Mouse (Mus musculus): ENCODE measurements around the gene Prpsap1. TPM values are rescaled to one million over a fixed set of nuclear protein-coding genes. Genes with fewer than 3 reads are reported as not detected.

Prpsap1 gene
- 47.6 and 47.9 TPM in 2 replicates for polyA plus RNA-seq (2015; fragmentation: Nextera tagmentation; extraction: Ambion mirVana)

- peaks cover 14% of the 10 kb centered on the region for H3K4me1 ChIP-seq (ENCODE audit: control insufficient read depth, low read depth, low read length)
- no peak within 1 kb of the TSS for H3K4me2 ChIP-seq (ENCODE audit: low read depth, low read length)
- H3K4me3 ChIP-seq (ENCODE audit: low read depth, low read length): no peak within 1 kb of the TSS
- H3K27ac ChIP-seq (ENCODE audit: low read length): no peak within 1 kb of the TSS
- H3K36me3 ChIP-seq (ENCODE audit: control insufficient read depth, insufficient read depth): no peaks in the 10 kb centered on the region
- ATAC-seq (ENCODE audit: low read depth): no peak
- no peak within 1 kb of the TSS for H3K9ac ChIP-seq (ENCODE audit: low read depth, low read length)
- 21% methylated on average over 4 of the region's 4 CpGs for WGBS (ENCODE audit: insufficient replicate concordance)
- no peaks in the 10 kb centered on the region for H3K27me3 ChIP-seq (ENCODE audit: control insufficient read depth, insufficient read depth, low read depth, low read length)
- no peaks in the 10 kb centered on the region for H3K9me3 ChIP-seq (replicated peaks; ENCODE audit: control insufficient read depth, low read length)
These were observed at the start of gene Prpsap1 for GRCm38 (mm10) chr11:116493795-116494252. Gene Prpsap1, minus strand, starts transcription at chr11:116494202.

GRCm38 (mm10) chr11:116543110-116543509 is 49.1 kb upstream of the Prpsap1 start:
- Histone ChIP-seq H3K4me3 (ENCODE audit: low read depth, low read length) (no peak overlapping the region), H3K36me3 (ENCODE audit: control insufficient read depth, insufficient read depth) (peaks cover 93% of the 10 kb centered on the region), H3K27ac (ENCODE audit: low read length) (no peak overlapping the region), H3K9me3 (replicated peaks; ENCODE audit: control insufficient read depth, low read length) (no peaks in the 10 kb centered on the region), H3K4me2 (ENCODE audit: low read depth, low read length) (no peak overlapping the region), H3K4me1 (ENCODE audit: control insufficient read depth, low read depth, low read length) (peaks cover 11% of the 10 kb centered on the region), H3K27me3 (ENCODE audit: control insufficient read depth, insufficient read depth, low read depth, low read length) (no peaks in the 10 kb centered on the region), H3K9ac (ENCODE audit: low read depth, low read length) (no peak overlapping the region)
- 73% methylated on average over 4 of the region's 4 CpGs for WGBS (ENCODE audit: insufficient replicate concordance)
- ATAC-seq (ENCODE audit: low read depth): peak; percentile 26; the same call in 1 of the 2 replicates

DNA sequence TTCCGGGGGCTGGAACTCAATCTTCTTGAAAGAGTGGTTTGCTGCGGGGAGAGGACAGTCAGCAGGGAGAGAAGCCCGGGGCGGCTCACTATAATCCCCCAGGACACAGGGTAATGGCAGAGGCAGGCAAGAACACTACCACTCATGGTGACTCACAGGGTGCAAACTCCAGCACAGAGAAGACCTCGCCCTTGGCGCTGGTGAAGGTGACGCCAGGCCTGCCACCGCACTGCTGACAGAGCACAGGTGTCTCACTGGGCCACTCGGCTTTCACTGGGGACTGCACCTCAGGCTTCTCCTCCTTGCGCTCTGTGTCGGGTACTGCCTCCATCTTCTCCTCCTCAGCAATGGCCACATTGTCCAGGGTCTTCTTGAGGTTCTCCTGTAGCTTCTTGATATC is 47.2 kb upstream of the Prpsap1 start:
- no peaks in the 10 kb centered on the region for H3K27me3 ChIP-seq (ENCODE audit: control insufficient read depth, insufficient read depth, low read depth, low read length)
- no peak overlapping the region for H3K9ac ChIP-seq (ENCODE audit: low read depth, low read length)
- H3K9me3 ChIP-seq (replicated peaks; ENCODE audit: control insufficient read depth, low read length): no peaks in the 10 kb centered on the region
- H3K27ac ChIP-seq (ENCODE audit: low read length): no peak overlapping the region
- H3K4me3 ChIP-seq (ENCODE audit: low read depth, low read length): no peak overlapping the region
- H3K4me1 ChIP-seq (ENCODE audit: control insufficient read depth, low read depth, low read length): peaks cover 31% of the 10 kb centered on the region
- peaks cover 79% of the 10 kb centered on the region for H3K36me3 ChIP-seq (ENCODE audit: control insufficient read depth, insufficient read depth)
- 96% methylated on average over 11 of the region's 11 CpGs for WGBS (ENCODE audit: insufficient replicate concordance)
- no peak for ATAC-seq (ENCODE audit: low read depth)
- no peak overlapping the region for H3K4me2 ChIP-seq (ENCODE audit: low read depth, low read length)

- no peak overlapping the region; the same call in 1 of the 2 replicates for H3K4me3 ChIP-seq (ENCODE audit: low read depth, low read length)
- H3K27me3 ChIP-seq (ENCODE audit: control insufficient read depth, insufficient read depth, low read depth, low read length): peaks cover 8% of the 10 kb centered on the region
- peaks cover 55% of the 10 kb centered on the region for H3K4me1 ChIP-seq (ENCODE audit: control insufficient read depth, low read depth, low read length)
- H3K9ac ChIP-seq (ENCODE audit: low read depth, low read length): peak overlapping the region; percentile 49
- ATAC-seq (ENCODE audit: low read depth): peak; percentile 5; the same call in 1 of the 2 replicates
- H3K36me3 ChIP-seq (ENCODE audit: control insufficient read depth, insufficient read depth): peaks cover 56% of the 10 kb centered on the region
- 53% methylated on average over 12 of the region's 12 CpGs for WGBS (ENCODE audit: insufficient replicate concordance)
- H3K4me2 ChIP-seq (ENCODE audit: low read depth, low read length): peak overlapping the region; percentile 98
- H3K9me3 ChIP-seq (replicated peaks; ENCODE audit: control insufficient read depth, low read length): no peaks in the 10 kb centered on the region
- H3K27ac ChIP-seq (ENCODE audit: low read length): peak overlapping the region; percentile 74
These were observed 44.2 kb upstream of the Prpsap1 start for GRCm38 (mm10) chr11:116538142-116538735.

- peak overlapping the region; percentile 25 for H3K4me3 ChIP-seq (ENCODE audit: low read depth, low read length)
- peak overlapping the region; percentile 99 for H3K27ac ChIP-seq (ENCODE audit: low read length)
- WGBS (ENCODE audit: insufficient replicate concordance): 48% methylated on average over 5 of the region's 5 CpGs
These were observed 43.4 kb upstream of the Prpsap1 start for GRCm38 (mm10) chr11:116537388-116537787.

GRCm38 (mm10) chr11:116536685-116537084 is 42.7 kb upstream of the Prpsap1 start:
- Histone ChIP-seq H3K27ac (ENCODE audit: low read length) (peak overlapping the region; percentile 99), H3K4me3 (ENCODE audit: low read depth, low read length) (peak overlapping the region; percentile 25)

More at GRCm38 (mm10) chr11:116537388-116537787, 43.4 kb upstream of the Prpsap1 start:
- Histone ChIP-seq H3K27me3 (ENCODE audit: control insufficient read depth, insufficient read depth, low read depth, low read length) (peaks cover 17% of the 10 kb centered on the region), H3K9ac (ENCODE audit: low read depth, low read length) (peak overlapping the region; percentile 63), H3K4me1 (ENCODE audit: control insufficient read depth, low read depth, low read length) (peaks cover 61% of the 10 kb centered on the region), H3K9me3 (replicated peaks; ENCODE audit: control insufficient read depth, low read length) (no peaks in the 10 kb centered on the region), H3K36me3 (ENCODE audit: control insufficient read depth, insufficient read depth) (peaks cover 47% of the 10 kb centered on the region), H3K4me2 (ENCODE audit: low read depth, low read length) (peak overlapping the region; percentile 98)
- no peak for ATAC-seq (ENCODE audit: low read depth)

DNA sequence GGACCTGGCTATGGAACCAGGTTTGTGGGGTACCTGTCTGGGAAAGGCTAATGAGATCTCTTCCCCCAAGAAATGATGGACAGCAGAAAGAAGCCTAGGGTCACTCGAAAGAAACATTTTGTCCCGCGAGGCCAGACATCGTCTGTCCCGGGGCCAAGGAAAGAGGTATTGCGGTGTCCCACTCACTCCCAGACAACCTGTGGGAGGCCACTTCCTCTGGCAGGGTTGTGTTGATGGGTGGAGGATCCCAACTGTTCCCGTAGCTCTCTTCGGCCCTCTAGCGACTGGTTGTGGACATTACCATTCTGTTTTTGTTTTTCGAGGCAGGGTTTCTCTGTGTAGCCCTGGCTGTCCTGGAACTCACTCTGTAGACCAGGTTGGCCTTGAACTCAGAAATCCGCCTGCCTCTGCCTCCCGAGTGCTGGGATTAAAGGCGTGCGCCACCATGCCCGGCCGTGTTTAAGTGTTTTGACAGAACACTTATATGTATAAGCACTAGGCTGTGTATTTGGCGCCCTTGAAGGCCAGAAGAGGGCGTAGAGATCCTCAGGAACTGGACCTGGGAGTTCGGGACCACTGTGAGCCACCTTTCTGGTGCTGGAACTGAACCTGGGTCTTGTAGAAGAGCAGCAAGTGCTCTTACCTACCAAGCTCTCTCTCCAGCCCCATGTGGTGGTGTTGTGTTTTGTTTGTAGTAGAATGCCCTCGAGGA is 40.3 kb upstream of the Prpsap1 start:
- peaks cover 83% of the 10 kb centered on the region for H3K4me1 ChIP-seq (ENCODE audit: control insufficient read depth, low read depth, low read length)
- peak overlapping the region; percentile 99 for H3K27ac ChIP-seq (ENCODE audit: low read length)
- peak; percentile 75 for ATAC-seq (ENCODE audit: low read depth)
- H3K4me2 ChIP-seq (ENCODE audit: low read depth, low read length): peak overlapping the region; percentile 98
- H3K9me3 ChIP-seq (replicated peaks; ENCODE audit: control insufficient read depth, low read length): no peaks in the 10 kb centered on the region
- peaks cover 17% of the 10 kb centered on the region for H3K36me3 ChIP-seq (ENCODE audit: control insufficient read depth, insufficient read depth)
- peaks cover 35% of the 10 kb centered on the region for H3K27me3 ChIP-seq (ENCODE audit: control insufficient read depth, insufficient read depth, low read depth, low read length)
- peak overlapping the region; percentile 96 for H3K9ac ChIP-seq (ENCODE audit: low read depth, low read length)
- H3K4me3 ChIP-seq (ENCODE audit: low read depth, low read length): peak overlapping the region; percentile 81
- WGBS (ENCODE audit: insufficient replicate concordance): 11% methylated on average over 20 of the region's 20 CpGs

More at GRCm38 (mm10) chr11:116536685-116537084, 42.7 kb upstream of the Prpsap1 start:
- Histone ChIP-seq H3K27me3 (ENCODE audit: control insufficient read depth, insufficient read depth, low read depth, low read length) (peaks cover 22% of the 10 kb centered on the region), H3K4me1 (ENCODE audit: control insufficient read depth, low read depth, low read length) (peaks cover 68% of the 10 kb centered on the region), H3K36me3 (ENCODE audit: control insufficient read depth, insufficient read depth) (peaks cover 40% of the 10 kb centered on the region), H3K4me2 (ENCODE audit: low read depth, low read length) (peak overlapping the region; percentile 98), H3K9ac (ENCODE audit: low read depth, low read length) (peak overlapping the region; percentile 63), H3K9me3 (replicated peaks; ENCODE audit: control insufficient read depth, low read length) (no peaks in the 10 kb centered on the region)
- peak; percentile 16 for ATAC-seq (ENCODE audit: low read depth)
- WGBS (ENCODE audit: insufficient replicate concordance): 20% methylated on average over 7 of the region's 7 CpGs

GRCm38 (mm10) chr11:116533341-116534153 is 39.5 kb upstream of the Prpsap1 start:
- peak overlapping the region; percentile 99 for H3K27ac ChIP-seq (ENCODE audit: low read length)
- peaks cover 35% of the 10 kb centered on the region for H3K27me3 ChIP-seq (ENCODE audit: control insufficient read depth, insufficient read depth, low read depth, low read length)
- H3K9ac ChIP-seq (ENCODE audit: low read depth, low read length): peak overlapping the region; percentile 96
- peaks cover 76% of the 10 kb centered on the region for H3K4me1 ChIP-seq (ENCODE audit: control insufficient read depth, low read depth, low read length)
- peak overlapping the region; percentile 98 for H3K4me2 ChIP-seq (ENCODE audit: low read depth, low read length)
- ATAC-seq (ENCODE audit: low read depth): peak; percentile 86
- H3K9me3 ChIP-seq (replicated peaks; ENCODE audit: control insufficient read depth, low read length): no peaks in the 10 kb centered on the region
- WGBS (ENCODE audit: insufficient replicate concordance): under 1% methylated on average over 63 of the region's 63 CpGs
- peak overlapping the region; percentile 81 for H3K4me3 ChIP-seq (ENCODE audit: low read depth, low read length)
- peaks cover 9% of the 10 kb centered on the region for H3K36me3 ChIP-seq (ENCODE audit: control insufficient read depth, insufficient read depth)
